Mouse (Mus musculus) thymus, adult 2 months (tissue): ENCODE measurements at regions not wholly inside any gene's neighbourhood (a gene's known extent, or its start where the extent isn't known, plus 50 kb on each side); places are given as distances from the start of the nearest gene placed in this dataset.

ENCODE experiments used
- DNase-seq: peaks from one replicate; pipeline ENCODE4 v3.0.0; 2021
- H3K27ac ChIP-seq: fragments of 200-500 bp; 2 replicates; pipeline ENCODE4 v1.5.1; 2012; ENCODE audit warnings: low read length, control low read depth; ENCODE audit not compliant: control insufficient read depth, insufficient read depth
- H3K27me3 ChIP-seq: fragments of 200-500 bp; 2 replicates; pipeline ENCODE4 v1.6.1; 2012; ENCODE audit warnings: mild to moderate bottlenecking, low read length, moderate library complexity, mixed read lengths; ENCODE audit not compliant: control insufficient read depth, insufficient read depth
- H3K36me3 ChIP-seq: fragments of 200-500 bp; 2 replicates; pipeline ENCODE4 v1.6.1; 2012; ENCODE audit warnings: mild to moderate bottlenecking, low read length, moderate library complexity; ENCODE audit not compliant: control insufficient read depth, insufficient read depth
- H3K4me1 ChIP-seq: fragments of 200-500 bp; replicated peaks from 2 replicates; pipeline ENCODE4 v1.6.1; 2012; ENCODE audit warnings: low read length; ENCODE audit not compliant: control insufficient read depth, insufficient read depth
- H3K4me3 ChIP-seq: fragments of 200-500 bp; 2 replicates; pipeline ENCODE4 v1.5.1; 2012; ENCODE audit warnings: mild to moderate bottlenecking, low read length, control low read depth, moderate library complexity; ENCODE audit not compliant: control insufficient read depth, insufficient read depth
- CTCF ChIP-seq: fragments of 200-500 bp; IDR thresholded peaks from 2 replicates; pipeline ENCODE4 v1.5.1; 2012; ENCODE audit warnings: mild to moderate bottlenecking, control low read depth, low read length, moderate library complexity, borderline replicate concordance; ENCODE audit not compliant: control insufficient read depth, poor library complexity, insufficient read depth; ENCODE audit errors: extremely low read depth
- POLR2A ChIP-seq: fragments of 200-500 bp; IDR thresholded peaks from 2 replicates; pipeline ENCODE4 v1.6.1; 2012; ENCODE audit warnings: mild to moderate bottlenecking, low read length, control low read depth, moderate library complexity; ENCODE audit not compliant: control insufficient read depth, poor library complexity, insufficient read depth; ENCODE audit errors: extremely low read depth
- WGBS: fragments of 180-500 bp; shearing (Covaris S2); methylation state at CpG from one replicate; pipeline ENCODE4 v1.1.7; 2018; 5-methylcytosine and 5-hydroxymethylcytosine counted together

DNA sequence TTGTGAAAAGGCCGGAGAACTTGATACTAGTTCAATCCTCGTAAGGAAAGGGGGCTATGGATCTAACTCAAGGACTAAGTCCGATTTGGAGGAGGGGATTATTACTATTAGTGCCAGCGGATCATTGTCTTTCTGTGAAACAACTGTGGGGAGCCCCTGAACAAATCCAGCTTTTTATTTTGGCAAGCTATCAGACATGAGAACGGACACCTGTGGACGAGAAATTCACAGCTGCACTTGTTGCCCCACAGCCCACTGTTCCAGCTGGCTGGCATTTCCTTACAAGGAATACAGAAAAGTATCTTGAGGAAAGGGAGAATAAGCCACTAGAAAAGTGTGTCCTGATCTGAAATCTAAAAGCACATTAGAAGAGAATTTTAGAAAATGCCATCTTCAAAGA, 363.9 kb upstream of the Itga1 start:
- Histone ChIP-seq H3K4me3 (no peak overlapping the region), H3K27me3 (no peaks in the 10 kb centered on the region), H3K27ac (no peak overlapping the region), H3K36me3 (no peaks in the 10 kb centered on the region), H3K4me1 (no peaks in the 10 kb centered on the region)
- 86% methylated on average over 6 of the region's 6 CpGs for WGBS
- no peak for TF ChIP-seq CTCF
- TF ChIP-seq POLR2A: no peak
- no peak for DNase-seq

DNA sequence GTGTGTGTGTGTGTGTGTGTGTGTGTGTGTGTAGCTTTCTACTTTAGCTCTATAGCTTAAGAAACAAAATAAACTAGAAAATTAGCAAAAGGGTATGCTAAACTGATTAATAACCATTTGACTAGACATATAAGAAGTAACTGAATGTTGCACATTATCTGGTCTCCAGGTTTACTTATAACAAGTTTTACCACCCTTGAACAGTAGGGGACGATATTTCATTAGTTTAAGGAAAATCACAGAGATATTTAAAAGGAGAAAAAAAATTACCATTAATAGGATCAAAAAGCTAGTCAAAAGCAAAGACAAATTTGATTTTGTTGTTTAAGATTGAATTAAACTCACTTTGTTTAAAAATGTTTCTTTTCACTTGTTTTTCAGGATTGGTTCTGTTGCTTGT, 349.5 kb upstream of the Itga1 start:
- DNase-seq: no peak
- H3K27me3 ChIP-seq: no peaks in the 10 kb centered on the region
- H3K4me1 ChIP-seq: no peaks in the 10 kb centered on the region
- 8% methylated on average over 1 of the region's 1 CpGs for WGBS
- no peaks in the 10 kb centered on the region for H3K36me3 ChIP-seq
- no peak overlapping the region for H3K27ac ChIP-seq
- no peak for TF ChIP-seq POLR2A
- no peak for TF ChIP-seq CTCF
- no peak overlapping the region for H3K4me3 ChIP-seq

- 79% methylated on average over 12 of the region's 12 CpGs for WGBS
- no peak for TF ChIP-seq POLR2A
- no peak for TF ChIP-seq CTCF
- Histone ChIP-seq H3K27me3 (no peaks in the 10 kb centered on the region), H3K4me1 (no peaks in the 10 kb centered on the region), H3K36me3 (no peaks in the 10 kb centered on the region), H3K4me3 (no peak overlapping the region), H3K27ac (no peak overlapping the region)
- no peak for DNase-seq
These were observed 325.6 kb upstream of the Itga1 start for GRCm38 (mm10) chr13:115427091-115428033.

- Histone ChIP-seq H3K27ac (no peak overlapping the region), H3K27me3 (no peaks in the 10 kb centered on the region), H3K4me3 (no peak overlapping the region), H3K36me3 (no peaks in the 10 kb centered on the region), H3K4me1 (no peaks in the 10 kb centered on the region)
- 85% methylated on average over 8 of the region's 8 CpGs for WGBS
- TF ChIP-seq POLR2A (no peak), CTCF (no peak)
- DNase-seq: no peak
These were observed 324.1 kb upstream of the Itga1 start for GRCm38 (mm10) chr13:115425610-115426562.

DNA sequence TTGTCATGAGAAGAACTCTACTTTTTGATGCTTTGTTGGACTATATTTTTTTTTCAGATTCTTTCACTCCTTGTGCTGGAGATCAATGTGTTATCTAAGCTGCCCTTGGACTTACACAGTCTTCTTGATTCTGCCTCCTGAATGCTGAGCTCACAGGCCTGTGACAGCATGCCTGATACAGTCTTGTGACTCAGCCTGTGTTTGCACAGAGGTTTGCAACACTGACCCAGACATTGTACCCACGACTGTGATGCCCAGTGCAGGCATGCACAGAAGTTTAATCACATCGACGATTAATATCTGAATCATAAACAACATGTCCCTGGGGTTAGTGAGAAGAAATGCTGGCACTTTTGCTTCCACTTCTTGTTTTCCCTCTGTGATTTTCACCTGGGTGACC, 322.0 kb upstream of the Itga1 start:
- no peaks in the 10 kb centered on the region for H3K4me1 ChIP-seq
- TF ChIP-seq CTCF (no peak), POLR2A (no peak)

GRCm38 (mm10) chr13:115421483-115421882, 319.7 kb upstream of the Itga1 start:
- H3K4me3 ChIP-seq: no peak overlapping the region
- no peaks in the 10 kb centered on the region for H3K36me3 ChIP-seq
- no peaks in the 10 kb centered on the region for H3K4me1 ChIP-seq
- no peak for TF ChIP-seq POLR2A
- no peak for TF ChIP-seq CTCF
- no peak for DNase-seq
- no peak overlapping the region for H3K27ac ChIP-seq
- H3K27me3 ChIP-seq: no peaks in the 10 kb centered on the region
- WGBS: 71% methylated on average over 1 of the region's 1 CpGs

More for the DNA sequence above, 322.0 kb upstream of the Itga1 start:
- 77% methylated on average over 3 of the region's 3 CpGs for WGBS
- no peak for DNase-seq
- H3K4me3 ChIP-seq: no peak overlapping the region
- no peak overlapping the region for H3K27ac ChIP-seq
- no peaks in the 10 kb centered on the region for H3K27me3 ChIP-seq
- no peaks in the 10 kb centered on the region for H3K36me3 ChIP-seq
